Mouse (Mus musculus) testis, adult 2 months (tissue): Measurements from ENCODE around the gene B3gnt2.

Experiments used
- CTCF ChIP-seq: fragments of 200-500 bp; IDR thresholded peaks from 2 replicates; pipeline ENCODE4 v1.5.1; 2012; ENCODE audit warnings: low read depth, mild to moderate bottlenecking, inconsistent platforms, low read length, moderate library complexity; ENCODE audit not compliant: control insufficient read depth, insufficient read depth, insufficient replicate concordance
- POLR2A ChIP-seq: fragments of 200-500 bp; IDR thresholded peaks from 2 replicates; pipeline ENCODE4 v1.6.1; 2012; ENCODE audit warnings: low read depth, mild to moderate bottlenecking, inconsistent platforms, low read length, moderate library complexity; ENCODE audit not compliant: control insufficient read depth

GRCm38 (mm10) chr11:22906453-22906865 lies 45.7 kb upstream of the B3gnt2 start:
- TF ChIP-seq CTCF: no peak
- no peak for TF ChIP-seq POLR2A
